ENCODE assay signal across 9 mouse cellular contexts in genomic region chr5:129414960-129415706, GRCm38 (mm10).
A peak's percentile ranks its signal among the peaks of the same experiment; 100 is the strongest.
DNase-seq lines count a peak whose midpoint lies in the region; ATAC-seq lines count a peak whose summit lies in the region.
"Had no signal": no experiment of that assay in that cellular context is flagged by ENCODE, and none has a peak within 500 bp of the region (broad histone marks: within the 10 kb centered on the region; RNA-seq: fewer than 3 reads in every experiment).

No protein-coding gene starts in this region.

- H3K27ac ChIP-seq in limb, embryonic 11.5 days (replicated peaks; ENCODE audit: low read depth, low read length) = peak overlapping the region; percentile 23; the same call in 1 of the 2 replicates
- peak overlapping the region; percentile 87 for H3K27ac ChIP-seq in stomach, embryonic 14.5 days (ENCODE audit: low read length)
- no peak overlapping the region for H3K27ac ChIP-seq in midbrain, embryonic 11.5 days (ENCODE audit: low read depth, low read length)
- H3K27ac ChIP-seq: macrophage had no signal

- H3K4me3 ChIP-seq in limb, embryonic 11.5 days (ENCODE audit: low read depth, low read length) = no peak overlapping the region
- H3K4me3 ChIP-seq in stomach, embryonic 14.5 days (ENCODE audit: low read depth, low read length) = no peak overlapping the region
- H3K4me3 ChIP-seq in midbrain, embryonic 11.5 days (ENCODE audit: low read depth, low read length) = no peak overlapping the region

- H3K27me3 ChIP-seq in limb, embryonic 11.5 days (ENCODE audit: control insufficient read depth, insufficient read depth, low read length) = no peaks in the 10 kb centered on the region
- H3K27me3 ChIP-seq in stomach, embryonic 14.5 days (ENCODE audit: control insufficient read depth, insufficient read depth, low read length) = no peaks in the 10 kb centered on the region
- no peaks in the 10 kb centered on the region for H3K27me3 ChIP-seq in midbrain, embryonic 11.5 days (ENCODE audit: control insufficient read depth, insufficient read depth, low read length)

- WGBS in limb, embryonic 11.5 days = 28% methylated on average over 12 of the region's 12 CpGs
- 26% methylated on average over 12 of the region's 12 CpGs for WGBS in stomach, embryonic 14.5 days
- WGBS in midbrain, embryonic 11.5 days = 47% methylated on average over 12 of the region's 12 CpGs

- peak overlapping the region; percentile 25; the same call in 1 of the 2 replicates for H3K4me2 ChIP-seq in limb, embryonic 11.5 days (ENCODE audit: low read depth, severe bottlenecking)
- peak overlapping the region; percentile 22; the same call in 1 of the 2 replicates for H3K4me2 ChIP-seq in stomach, embryonic 14.5 days (replicated peaks; ENCODE audit: low read depth, low read length)
- no peak overlapping the region for H3K4me2 ChIP-seq in midbrain, embryonic 11.5 days

- no peaks in the 10 kb centered on the region for H3K9me3 ChIP-seq in limb, embryonic 11.5 days (ENCODE audit: control insufficient read depth, low read length)
- no peaks in the 10 kb centered on the region for H3K9me3 ChIP-seq in stomach, embryonic 14.5 days (ENCODE audit: control insufficient read depth, low read depth, low read length)
- no peaks in the 10 kb centered on the region for H3K9me3 ChIP-seq in midbrain, embryonic 11.5 days (ENCODE audit: control insufficient read depth, low read length)

- intact Hi-C loops in heart, postnatal 10 days (cut with DNase I) = loop anchor here (5.0 kb wide), 1 partner anchor 87 kb away; the partner anchor contains the start of gene Sfswap

- peak; percentile 78; the same call in 1 of the 2 replicates for ATAC-seq in limb, embryonic 11.5 days (ENCODE audit: insufficient number of reproducible peaks, low FRiP score, low TSS enrichment, low read depth)
- ATAC-seq in stomach, embryonic 14.5 days (ENCODE audit: insufficient number of reproducible peaks, insufficient read depth, low FRiP score, low read depth) = peak; percentile 57; the same call in 1 of the 2 replicates
- ATAC-seq in CD4-positive, CD25-positive, alpha-beta regulatory T cell, adult 4 months = no peak
- no peak for ATAC-seq in midbrain, embryonic 11.5 days (ENCODE audit: low FRiP score)

- DNase-seq in adrenal gland, postnatal 10 days = peak; percentile 34
- no peak for DNase-seq in adrenal gland, adult 8-10 months
- peak; percentile 17 for DNase-seq in embryo, embryonic 9.5 days (ENCODE audit: extremely low spot score)
- peak; percentile 51 to 68 for DNase-seq in heart, postnatal 10 days
- peak; percentile 68 for DNase-seq in limb, embryonic 11.5 days (ENCODE audit: low spot score)
- no peak for DNase-seq in midbrain, embryonic 11.5 days (ENCODE audit: low spot score, missing footprints)

- H3K36me3 ChIP-seq in limb, embryonic 11.5 days (ENCODE audit: control insufficient read depth, insufficient read depth, low read length) = no peaks in the 10 kb centered on the region
- H3K36me3 ChIP-seq in stomach, embryonic 14.5 days (ENCODE audit: control insufficient read depth, insufficient read depth, low read length) = no peaks in the 10 kb centered on the region
- no peaks in the 10 kb centered on the region for H3K36me3 ChIP-seq in midbrain, embryonic 11.5 days (ENCODE audit: control insufficient read depth, insufficient read depth, low read length)

- H3K9ac ChIP-seq in limb, embryonic 11.5 days (ENCODE audit: low read length) = peak overlapping the region; percentile 22
- no peak overlapping the region; the same call in 1 of the 2 replicates for H3K9ac ChIP-seq in stomach, embryonic 14.5 days (replicated peaks; ENCODE audit: low read depth, low read length)
- no peak overlapping the region for H3K9ac ChIP-seq in midbrain, embryonic 11.5 days (ENCODE audit: low read length)

- H3K4me1 ChIP-seq in limb, embryonic 11.5 days (ENCODE audit: control insufficient read depth, insufficient read depth, low read length) = peaks cover 10% of the 10 kb centered on the region
- H3K4me1 ChIP-seq in stomach, embryonic 14.5 days (ENCODE audit: control insufficient read depth, insufficient read depth, low read length) = peaks cover 15% of the 10 kb centered on the region
- peaks cover 3% of the 10 kb centered on the region; the same call in 1 of the 2 replicates for H3K4me1 ChIP-seq in midbrain, embryonic 11.5 days (ENCODE audit: control insufficient read depth, insufficient read depth, low read length)

Comparison
In these comparisons a context has a peak if more than half of its experiments do, and no peak if none do; other contexts are left out.
1. DNase-seq: peak in adrenal gland, postnatal 10 days (single experiment), embryo, embryonic 9.5 days (single experiment), heart, postnatal 10 days (2 of 2) and limb, embryonic 11.5 days (single experiment); none in adrenal gland, adult 8-10 months (single experiment) and midbrain, embryonic 11.5 days (single experiment).
2. ATAC-seq: peak in limb, embryonic 11.5 days (single experiment) and stomach, embryonic 14.5 days (single experiment); none in CD4-positive, CD25-positive, alpha-beta regulatory T cell, adult 4 months (single experiment) and midbrain, embryonic 11.5 days (single experiment).